Mouse (Mus musculus): ENCODE results near the gene Enpp5.

DNA sequence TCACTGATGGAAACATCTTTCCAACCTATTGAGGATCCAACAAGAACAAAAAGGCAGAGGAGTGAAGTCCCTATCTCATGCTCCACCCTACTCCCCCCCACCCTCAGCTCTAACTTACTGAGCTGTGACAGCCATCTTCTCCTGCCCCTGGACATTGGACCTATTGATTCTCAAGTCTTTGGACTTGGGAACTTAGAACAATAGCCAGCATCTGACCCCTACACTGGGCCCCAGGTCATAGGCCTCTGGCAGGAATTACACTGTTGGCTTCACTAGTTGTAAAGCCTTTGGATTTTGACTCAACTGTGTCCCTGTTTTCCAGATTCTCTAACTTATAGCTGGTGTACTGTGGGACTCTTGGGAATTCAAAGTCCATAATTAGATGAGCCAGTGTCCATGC, 6.9 kb upstream of the Enpp5 start:
- TF ChIP-seq CTCF (IDR thresholded peaks at IDR 0.05; ENCODE audit: control insufficient read depth, insufficient read depth, low read length) (no peak), POLR2A (IDR thresholded peaks at IDR 0.05; ENCODE audit: borderline replicate concordance, control insufficient read depth, low read depth, low read length) (no peak)

Data from bone marrow, adult 2 months (tissue).